Mouse (Mus musculus) skeletal muscle tissue, postnatal 0 days (tissue): ENCODE data around the gene Dnajb3. TPM values are rescaled to one million over a fixed set of nuclear protein-coding genes. Genes with fewer than 3 reads are reported as not detected.

Source experiments
- polyA plus RNA-seq: library from polyadenylated mRNA; unstranded; fragments of >200 nt; fragmentation: Nextera tagmentation; extraction: Ambion mirVana; gene quantifications from 2 replicates; pipeline ENCODE4 v1.2.1, GENCODE M21; 2015

The Dnajb3 gene
- polyA plus RNA-seq: 6.9 and 9.5 TPM in 2 replicates

DNA sequence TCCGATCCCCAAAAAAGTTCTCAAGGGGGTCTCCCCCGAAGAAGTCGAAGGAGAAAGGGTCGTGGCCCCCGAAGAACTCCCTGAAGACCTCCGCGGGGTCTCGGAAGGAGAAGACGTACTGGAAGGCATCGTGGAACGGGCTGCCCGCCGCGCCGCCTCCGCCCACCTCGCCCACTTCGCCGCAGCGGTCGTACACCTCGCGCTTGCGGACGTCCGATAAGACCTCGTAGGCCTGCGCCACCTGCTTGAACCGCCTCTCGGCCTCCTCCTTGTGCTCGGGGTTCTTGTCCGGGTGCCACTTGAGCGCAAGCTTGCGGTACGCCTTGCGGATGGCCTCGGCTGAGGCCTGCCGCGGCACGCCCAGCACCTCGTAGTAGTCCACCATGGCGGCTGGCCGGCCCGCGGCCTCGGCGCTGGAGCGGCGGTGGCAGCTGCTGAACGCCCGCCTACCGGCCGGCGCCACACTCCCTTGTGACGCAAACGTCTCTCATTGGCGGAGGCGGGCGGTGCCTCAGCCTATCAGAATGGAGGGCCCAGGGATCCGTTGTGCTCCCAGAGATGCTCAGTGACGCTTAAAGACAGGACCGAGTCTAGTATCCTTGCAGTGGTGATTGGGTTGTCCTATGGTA, at the start of gene Dnajb3:
Gene Dnajb3, minus strand, starts transcription at position 489 of the 629 bp plus-strand sequence.

DNA sequence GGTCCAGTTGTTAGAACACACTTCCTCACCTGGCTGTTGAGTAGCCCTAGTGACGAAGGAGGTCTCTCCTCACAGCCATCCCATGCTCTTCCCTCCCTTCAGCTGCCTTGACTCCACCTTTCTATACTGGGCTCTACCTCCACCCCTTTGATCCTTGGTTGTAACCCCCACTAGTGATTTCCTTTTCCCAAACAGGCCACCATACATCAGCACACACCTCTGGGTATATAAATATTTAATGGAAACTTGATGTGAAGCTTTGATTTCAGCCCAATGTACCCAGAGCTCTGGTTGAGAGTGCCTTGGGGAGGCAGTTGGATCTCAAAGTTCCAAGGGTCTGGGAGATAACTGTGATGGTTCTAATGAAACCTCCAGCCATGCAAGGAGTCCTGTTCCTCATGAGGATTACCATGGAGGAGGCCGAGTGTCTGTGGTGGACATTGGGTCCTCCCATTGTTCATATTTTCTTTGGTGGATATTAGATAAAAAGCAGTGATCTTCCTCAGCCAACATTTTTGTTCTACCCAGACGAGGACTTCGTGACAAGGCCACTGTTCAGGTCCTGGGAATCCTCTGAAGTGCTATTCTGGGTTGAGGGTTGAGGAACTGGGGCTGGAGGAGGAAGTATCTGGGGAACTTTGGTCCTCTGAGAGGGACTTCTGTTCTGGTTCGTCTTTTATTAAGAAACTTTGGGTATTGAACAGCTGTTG, 21.2 kb upstream of the Dnajb3 start, which contains the start of gene Mroh2a:
Gene Mroh2a, plus strand, starts transcription at position 317 of the 710 bp plus-strand sequence.

DNA sequence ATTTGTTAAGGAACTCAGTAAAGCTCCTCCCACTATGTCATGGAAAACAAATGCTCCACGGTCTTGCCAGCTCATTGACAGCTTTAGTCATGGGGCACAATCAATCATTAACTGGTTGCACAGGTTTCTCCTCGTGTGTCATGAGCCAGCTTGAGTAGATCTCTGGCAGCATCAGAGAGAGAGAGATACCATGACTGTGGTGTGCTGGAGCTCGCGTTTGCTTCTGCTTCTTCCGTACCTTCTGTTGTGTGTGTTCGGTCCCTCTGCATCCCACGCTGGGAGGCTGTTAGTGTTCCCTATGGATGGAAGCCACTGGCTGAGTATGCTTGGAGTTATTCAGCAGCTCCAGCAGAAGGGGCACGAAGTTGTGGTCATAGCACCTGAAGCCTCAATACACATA, 6.2 kb upstream of the Dnajb3 start, which contains the start of gene Ugt1a1:
Gene Ugt1a1, plus strand, starts transcription at position 148 of the 400 bp plus-strand sequence.

DNA sequence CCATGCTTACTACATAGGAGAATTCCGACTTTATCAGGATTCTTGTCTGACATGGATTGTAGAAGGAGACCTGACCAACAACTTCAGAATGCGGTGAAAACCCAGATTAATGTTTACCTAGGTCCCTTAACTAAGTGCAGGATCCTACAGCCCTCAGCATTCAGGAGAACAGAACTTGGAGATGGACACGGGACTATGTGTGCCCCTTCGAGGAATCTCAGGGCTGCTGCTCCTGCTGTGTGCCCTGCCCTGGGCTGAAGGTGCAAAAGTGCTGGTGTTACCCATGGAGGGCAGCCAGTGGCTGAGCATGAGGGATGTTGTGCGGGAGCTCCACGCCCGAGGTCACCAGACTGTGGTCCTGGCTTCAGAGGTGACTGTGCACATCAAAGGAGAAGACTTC, 5.1 kb downstream of the Dnajb3 start, which contains the start of gene Ugt1a2:
Gene Ugt1a2, plus strand, starts transcription at position 146 of the 400 bp plus-strand sequence.

DNA sequence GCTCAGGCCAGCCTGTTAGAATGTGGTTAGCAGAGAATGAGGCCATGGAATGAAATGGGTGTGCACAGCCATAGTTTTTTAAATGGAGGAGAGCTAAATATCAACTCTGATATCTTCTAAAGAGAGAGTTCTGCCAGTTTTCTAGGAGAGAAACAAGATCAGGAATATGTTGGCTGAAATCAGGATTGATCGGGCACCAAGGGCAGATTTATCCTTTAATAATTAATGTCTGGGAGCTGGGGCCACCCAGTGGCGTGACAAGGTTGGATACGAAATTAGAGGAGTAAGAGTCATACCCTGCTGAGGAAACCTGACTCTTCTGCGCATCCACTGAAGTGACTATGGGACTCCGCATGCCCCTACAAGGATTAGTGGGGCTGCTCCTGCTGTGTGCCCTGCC, 39.9 kb downstream of the Dnajb3 start, which contains the start of gene Ugt1a5:
Gene Ugt1a5, plus strand, starts transcription at position 302 of the 400 bp plus-strand sequence.

Other genes with a start within 250 kb of the Dnajb3 start
- gene Usp40, start 197.2 kb downstream of the Dnajb3 start, polyA plus RNA-seq: 14.8 and 17.3 TPM in 2 replicates
- gene Ugt1a10, start 150.4 kb downstream of the Dnajb3 start, polyA plus RNA-seq: not detected in 2 replicates
- not detected in 2 replicates for gene Ugt1a9, start 135.0 kb downstream of the Dnajb3 start, polyA plus RNA-seq
- not detected in 2 replicates for gene Ugt1a8, start 118.0 kb downstream of the Dnajb3 start, polyA plus RNA-seq
- 3.1 and 6.4 TPM in 2 replicates for gene Ugt1a7c, start 110.7 kb downstream of the Dnajb3 start, polyA plus RNA-seq
- gene Ugt1a6b, start 102.5 kb downstream of the Dnajb3 start, polyA plus RNA-seq: 0.21 and 1.00 TPM in 2 replicates
- gene Ugt1a6a, start 71.0 kb downstream of the Dnajb3 start, polyA plus RNA-seq: 2.5 and 7.9 TPM in 2 replicates
- not detected in 2 replicates for gene Ugt1a5, start 39.8 kb downstream of the Dnajb3 start, polyA plus RNA-seq
- not detected in 2 replicates for gene Ugt1a2, start 5.2 kb downstream of the Dnajb3 start, polyA plus RNA-seq
- gene Ugt1a1, start 6.2 kb upstream of the Dnajb3 start, polyA plus RNA-seq: 1.1 TPM in 1 of 2 replicates, not detected in the other
- 0.74 and 0.99 TPM in 2 replicates for gene Mroh2a, start 21.2 kb upstream of the Dnajb3 start, polyA plus RNA-seq
- gene Hjurp, start 71.9 kb upstream of the Dnajb3 start, polyA plus RNA-seq: 34.1 and 39.7 TPM in 2 replicates
- not detected in 2 replicates for gene Trpm8, start 71.9 kb upstream of the Dnajb3 start, polyA plus RNA-seq
- 0.15 TPM in 1 of 2 replicates, not detected in the other for gene Spp2, start 201.2 kb upstream of the Dnajb3 start, polyA plus RNA-seq